Mouse (Mus musculus) olfactory bulb, adult 2 months (tissue): ENCODE measurements around the gene Zfp444. TPM values are rescaled to one million over a fixed set of nuclear protein-coding genes. Genes with fewer than 3 reads are reported as not detected.
A peak's percentile ranks its signal among the peaks of the same experiment; 100 is the strongest.

ENCODE experiments used
- H3K27ac ChIP-seq: fragments of 200-500 bp; 2 replicates; pipeline ENCODE4 v1.5.1; 2012; ENCODE audit warnings: low read depth, low read length; ENCODE audit not compliant: insufficient read depth
- H3K4me1 ChIP-seq: fragments of 200-500 bp; 2 replicates; pipeline ENCODE4 v1.6.1; 2012; ENCODE audit warnings: low read length; ENCODE audit not compliant: control insufficient read depth, insufficient read depth
- H3K4me3 ChIP-seq: fragments of 200-500 bp; 2 replicates; pipeline ENCODE4 v1.5.1; 2012; ENCODE audit warnings: mild to moderate bottlenecking, low read depth, low read length, moderate library complexity; ENCODE audit not compliant: insufficient read depth
- CTCF ChIP-seq: fragments of 200-500 bp; IDR thresholded peaks from 2 replicates; pipeline ENCODE4 v1.5.1; 2012; ENCODE audit warnings: low read depth, mild to moderate bottlenecking, low read length, moderate library complexity; ENCODE audit not compliant: insufficient read depth
- POLR2A ChIP-seq: fragments of 200-500 bp; IDR thresholded peaks from 2 replicates; pipeline ENCODE4 v1.6.1; 2012; ENCODE audit warnings: mild to moderate bottlenecking, low read depth, low read length, moderate library complexity; ENCODE audit not compliant: insufficient read depth
- WGBS: fragments of 180-500 bp; shearing (Covaris S2); methylation state at CpG from one replicate; pipeline ENCODE4 v1.1.7; 2018; 5-methylcytosine and 5-hydroxymethylcytosine counted together
- polyA plus RNA-seq: library from polyadenylated mRNA; stranded (reverse); fragments of >200 nt; gene quantifications from 2 replicates; pipeline ENCODE4 v1.2.4, GENCODE M21; 2012; ENCODE audit warnings: low replicate concordance; ENCODE audit not compliant: missing spikeins, insufficient read depth, insufficient read length

Gene Zfp444
- polyA plus RNA-seq: not detected in 2 replicates

GRCm38 (mm10) chr7:6172006-6172649 is at the start of gene Zfp444:
Zfp444 (plus strand) TSS chr7:6172226.
- Histone ChIP-seq H3K4me1 (no peaks in the 10 kb centered on the region), H3K4me3 (peak within 1 kb of the TSS; percentile 77), H3K27ac (peak within 1 kb of the TSS; percentile 74)
- under 1% methylated on average over 37 of the region's 37 CpGs for WGBS
- no peak for TF ChIP-seq CTCF
- peak; percentile 41; the same call in 1 of the 2 replicates for TF ChIP-seq POLR2A

DNA sequence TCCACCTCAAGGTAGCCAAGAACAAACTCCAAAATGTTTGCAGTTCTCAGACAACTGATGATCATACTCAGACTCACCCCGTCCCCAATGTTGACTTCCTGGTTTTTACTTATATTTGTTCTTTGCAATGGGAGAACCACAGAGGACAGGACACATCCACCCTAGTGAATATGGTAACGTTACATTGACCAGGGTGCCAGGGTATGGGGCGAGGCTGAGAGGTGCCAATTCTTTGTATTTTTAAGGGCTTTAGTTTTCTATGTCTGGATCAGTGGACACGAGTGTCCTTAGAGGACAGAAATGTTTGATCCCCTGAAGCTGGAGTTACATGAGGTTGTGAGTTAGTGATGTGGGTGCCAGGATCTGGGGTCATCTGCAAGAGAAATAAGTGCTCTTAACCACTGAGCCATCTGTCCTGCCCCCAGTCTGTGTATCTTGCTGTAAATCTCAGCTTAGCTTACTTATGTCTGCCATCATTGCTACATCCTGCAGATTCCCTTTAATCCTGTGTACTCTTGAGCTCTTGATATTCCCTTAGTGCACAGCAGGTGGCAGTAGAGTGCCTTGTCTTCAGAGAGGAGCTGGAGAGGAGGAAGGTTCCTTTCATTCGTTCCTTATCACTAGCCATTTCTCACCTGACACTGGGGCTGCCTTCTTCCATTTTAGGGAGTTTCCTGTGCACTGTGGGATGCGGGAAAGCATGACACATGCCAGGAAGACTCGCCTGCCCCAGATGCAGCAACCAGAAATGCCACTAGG is 45.2 kb upstream of the Zfp444 start:
- no peak overlapping the region for H3K27ac ChIP-seq
- H3K4me1 ChIP-seq: no peaks in the 10 kb centered on the region; the same call in 1 of the 2 replicates
- WGBS: 35% methylated on average over 7 of the region's 7 CpGs
- TF ChIP-seq POLR2A: no peak
- peak; percentile 45 for TF ChIP-seq CTCF
- no peak overlapping the region for H3K4me3 ChIP-seq

DNA sequence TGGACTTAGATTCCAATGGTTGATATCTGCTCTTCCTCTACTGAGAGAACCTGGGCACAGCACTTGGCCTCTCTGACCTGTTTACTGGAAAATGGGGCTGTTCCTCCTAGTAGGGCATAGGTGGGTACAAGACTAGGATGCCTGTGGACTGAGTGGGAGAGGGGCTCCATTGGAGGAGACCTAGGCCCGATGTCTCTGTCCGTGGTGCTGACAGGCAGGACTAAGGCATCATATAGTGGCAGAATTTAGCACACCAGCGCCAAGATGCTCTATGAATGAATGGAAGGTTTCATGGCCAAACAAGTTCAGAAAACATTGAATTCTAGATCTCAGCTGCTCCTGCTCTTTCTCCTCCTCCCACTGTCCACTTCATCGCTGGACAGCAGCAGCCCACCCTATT is 41.7 kb upstream of the Zfp444 start:
- Histone ChIP-seq H3K4me3 (no peak overlapping the region), H3K27ac (no peak overlapping the region), H3K4me1 (no peaks in the 10 kb centered on the region; the same call in 1 of the 2 replicates)
- WGBS: 60% methylated on average over 4 of the region's 4 CpGs
- TF ChIP-seq CTCF (no peak), POLR2A (no peak)

- TF ChIP-seq POLR2A (no peak), CTCF (no peak)
- no peak overlapping the region for H3K4me3 ChIP-seq
- no peaks in the 10 kb centered on the region for H3K4me1 ChIP-seq
- WGBS: 91% methylated on average over 30 of the region's 30 CpGs
- no peak overlapping the region for H3K27ac ChIP-seq
Observed at GRCm38 (mm10) chr7:6132646-6133045, 39.4 kb upstream of the Zfp444 start.

DNA sequence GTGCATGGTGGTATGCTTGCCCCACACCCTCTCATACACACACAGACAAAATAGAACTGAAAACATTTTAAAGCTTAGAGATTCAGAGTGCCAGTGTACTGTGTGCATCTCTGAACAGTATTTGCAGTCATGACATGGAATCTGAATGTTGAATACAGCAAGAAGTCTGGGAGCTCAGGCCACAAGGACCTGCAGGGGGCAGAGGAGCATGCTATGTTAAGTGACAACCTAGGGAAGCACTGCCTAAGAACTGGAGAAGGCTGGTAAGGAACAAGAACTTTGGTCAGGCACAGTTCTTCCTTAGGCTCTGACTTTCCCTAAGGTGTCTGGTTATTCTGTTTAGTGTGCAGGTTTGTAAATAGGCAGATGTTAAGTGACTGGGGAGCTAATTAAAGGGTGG is 35.5 kb upstream of the Zfp444 start:
- Histone ChIP-seq H3K27ac (no peak overlapping the region), H3K4me3 (no peak overlapping the region), H3K4me1 (no peaks in the 10 kb centered on the region)
- TF ChIP-seq POLR2A (no peak), CTCF (no peak)

GRCm38 (mm10) chr7:6139295-6139694 is 32.7 kb upstream of the Zfp444 start:
- no peak for TF ChIP-seq POLR2A
- no peak for TF ChIP-seq CTCF
- H3K4me3 ChIP-seq: no peak overlapping the region
- 77% methylated on average over 3 of the region's 3 CpGs for WGBS

GRCm38 (mm10) chr7:6143991-6144531 is 28.0 kb upstream of the Zfp444 start:
- TF ChIP-seq POLR2A: no peak
- no peak for TF ChIP-seq CTCF
- Histone ChIP-seq H3K27ac (peak overlapping the region; percentile 9; the same call in 1 of the 2 replicates), H3K4me3 (no peak overlapping the region), H3K4me1 (peaks cover 18% of the 10 kb centered on the region)
- 25% methylated on average over 2 of the region's 2 CpGs for WGBS

More at GRCm38 (mm10) chr7:6139295-6139694, 32.7 kb upstream of the Zfp444 start:
- Histone ChIP-seq H3K27ac (no peak overlapping the region), H3K4me1 (no peaks in the 10 kb centered on the region)

DNA sequence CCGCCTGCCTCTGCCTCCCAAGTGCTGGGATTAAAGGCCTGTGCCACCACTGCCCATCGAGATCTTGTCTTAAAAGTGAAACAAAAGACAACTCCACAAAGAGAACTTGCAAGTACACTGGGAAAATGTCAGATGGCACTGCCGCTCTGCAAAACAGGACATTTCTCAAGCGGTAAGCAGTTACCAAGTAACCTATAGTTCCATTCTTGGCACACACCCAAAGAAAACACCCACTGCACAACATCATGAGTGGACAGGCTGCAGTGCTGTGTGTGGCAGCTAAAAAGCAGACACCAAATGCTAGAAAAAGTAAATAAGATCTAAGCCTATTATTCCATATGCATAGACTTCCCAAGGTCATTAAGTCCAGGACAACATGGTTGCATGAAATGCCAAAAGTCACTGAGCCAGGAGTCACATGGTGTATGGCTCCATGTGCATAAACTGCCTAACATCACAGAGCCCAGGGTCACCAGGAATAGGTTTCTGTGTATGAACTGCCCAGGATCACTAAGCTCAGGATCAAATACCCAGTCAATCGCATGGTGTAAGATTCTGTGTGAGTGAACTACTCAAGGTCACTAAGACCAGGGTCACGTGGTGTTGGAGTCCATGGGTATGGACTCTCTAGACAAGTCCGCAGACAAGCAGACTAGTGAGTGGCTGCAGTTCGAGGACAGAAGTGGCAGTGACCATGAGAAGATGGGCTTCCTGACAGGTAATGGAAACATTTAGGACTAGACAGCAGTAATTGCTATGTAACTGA is 26.4 kb upstream of the Zfp444 start:
- no peak overlapping the region for H3K27ac ChIP-seq
- TF ChIP-seq CTCF: no peak
- H3K4me3 ChIP-seq: no peak overlapping the region
- 73% methylated on average over 8 of the region's 8 CpGs for WGBS
- peaks cover 20% of the 10 kb centered on the region for H3K4me1 ChIP-seq
